Mouse (Mus musculus) CH12.LX (cell line): ENCODE data around the gene Mical3.

Experiments
- CTCF ChIP-seq, 2 experiments: IDR thresholded peaks in 1 of 2; conservative IDR thresholded peaks in 1 of 2; 2 replicates each; pipeline ENCODE4 v1.5.1; 2011 to 2012; ENCODE audit warnings: low read depth in 2 of 2, low read length in 2 of 2, improper control_type of control experiment in 1 of 2, inconsistent platforms in 1 of 2, mild to moderate bottlenecking in 1 of 2, moderate library complexity in 1 of 2
- EP300 ChIP-seq: IDR thresholded peaks from 2 replicates; pipeline ENCODE4 v1.6.1; 2011; ENCODE audit warnings: low read length, improper control_type of control experiment
- ETS1 ChIP-seq: conservative IDR thresholded peaks from 2 replicates; pipeline ENCODE4 v1.6.1; 2012; ENCODE audit warnings: low read depth, mild to moderate bottlenecking, inconsistent platforms, low read length, improper control_type of control experiment, moderate library complexity
- MAFK ChIP-seq: IDR thresholded peaks from 2 replicates; pipeline ENCODE4 v1.6.1; 2011; ENCODE audit warnings: low read length, improper control_type of control experiment; ENCODE audit not compliant: insufficient replicate concordance
- MEF2A ChIP-seq: IDR thresholded peaks from 2 replicates; pipeline ENCODE4 v1.6.1; 2014; ENCODE audit warnings: low read depth, mild to moderate bottlenecking, inconsistent platforms, low read length, improper control_type of control experiment, borderline replicate concordance
- NELFE ChIP-seq: IDR thresholded peaks from 2 replicates; pipeline ENCODE4 v1.6.1; 2011; ENCODE audit warnings: low read depth, low read length, improper control_type of control experiment
- POLR2A ChIP-seq: IDR thresholded peaks from 2 replicates; pipeline ENCODE4 v1.6.1; 2011; ENCODE audit warnings: low read depth, mild to moderate bottlenecking, improper control_type of control experiment, low read length
- POLR2AphosphoS2 ChIP-seq: IDR thresholded peaks from 2 replicates; pipeline ENCODE4 v1.6.1; 2011; ENCODE audit warnings: low read depth, low read length, improper control_type of control experiment
- TCF12 ChIP-seq: IDR thresholded peaks from 2 replicates; pipeline ENCODE4 v1.6.1; 2014; ENCODE audit warnings: low read depth, mild to moderate bottlenecking, inconsistent platforms, low read length, improper control_type of control experiment
- UBTF ChIP-seq: IDR thresholded peaks from 2 replicates; pipeline ENCODE4 v1.6.1; 2012; ENCODE audit warnings: low read depth, mild to moderate bottlenecking, inconsistent platforms, low read length, improper control_type of control experiment, moderate library complexity
- ZNF384 ChIP-seq: IDR thresholded peaks from 2 replicates; pipeline ENCODE4 v1.6.1; 2012; ENCODE audit warnings: low read depth, low read length, improper control_type of control experiment, inconsistent platforms

DNA sequence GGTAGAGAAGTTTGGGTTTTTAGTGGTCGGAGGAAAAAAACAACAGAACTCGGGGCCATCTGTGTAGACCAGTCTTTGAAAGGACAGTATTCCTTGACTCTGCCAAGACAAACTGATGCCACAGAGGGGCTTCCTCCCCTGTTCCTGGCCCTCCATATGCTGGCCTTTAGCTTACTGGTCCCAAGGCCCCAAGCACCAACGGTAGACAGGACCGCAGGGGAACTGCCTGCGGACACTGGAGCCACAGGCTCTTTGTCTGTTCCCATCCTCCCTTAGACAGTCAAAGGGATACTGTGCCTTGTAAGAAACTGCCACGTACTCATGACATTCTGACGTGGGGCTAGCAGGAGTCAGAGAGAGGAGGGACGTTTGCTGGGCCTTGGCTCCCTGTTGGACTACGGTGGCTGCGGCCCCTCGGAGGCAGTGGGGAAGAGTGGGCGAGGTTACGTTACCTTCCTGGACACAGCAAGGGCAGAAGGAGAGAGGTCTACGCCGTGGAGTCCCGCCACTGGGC is 193.6 kb downstream of the Mical3 start:
- TF ChIP-seq NELFE: peak; percentile 65
- no peak for TF ChIP-seq CTCF (conservative IDR thresholded peaks at IDR 0.05 in 1 of 2, IDR thresholded peaks at IDR 0.05 in 1 of 2; ENCODE audit: low read depth in 2 of 2, low read length in 2 of 2)
- peak; percentile 66; the same call in 1 of the 2 replicates for TF ChIP-seq POLR2AphosphoS2
- TF ChIP-seq UBTF: no peak
- no peak for TF ChIP-seq EP300
- peak; percentile 59; the same call in 1 of the 2 replicates for TF ChIP-seq TCF12
- peak; percentile 68; the same call in 1 of the 2 replicates for TF ChIP-seq POLR2A
- no peak; the same call in 1 of the 2 replicates for TF ChIP-seq ZNF384
- 0 out of 2 replicates have a peak, but pooled peaks have one; percentile 16 for TF ChIP-seq MEF2A
- TF ChIP-seq ETS1: no peak
- TF ChIP-seq MAFK: no peak
